Mouse (Mus musculus): ENCODE measurements around the gene Stat6.

DNA sequence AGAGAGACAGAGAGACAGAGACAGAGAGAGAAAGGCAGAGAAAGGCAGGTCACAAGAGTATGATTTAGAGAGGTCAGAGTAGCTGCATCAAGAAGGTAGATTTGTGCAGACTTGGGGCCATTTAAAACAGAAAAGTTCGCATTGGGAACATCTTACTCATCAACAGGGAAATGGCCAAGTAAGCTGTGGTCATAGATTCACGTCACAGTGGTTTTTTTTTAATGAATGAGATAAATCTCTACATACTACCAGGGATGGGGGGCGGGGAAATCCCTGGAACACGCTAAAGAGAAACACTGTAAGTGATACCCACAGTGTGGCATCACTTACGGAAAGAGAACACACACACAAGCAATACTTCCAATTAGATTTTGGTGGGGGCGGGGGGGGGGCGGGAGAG is 35.7 kb upstream of the Stat6 start:
- TF ChIP-seq CTCF (IDR thresholded peaks at IDR 0.05; ENCODE audit: low read depth, low read length) (no peak), POLR2A (IDR thresholded peaks at IDR 0.05; ENCODE audit: extremely low read depth, insufficient read depth, low read length) (no peak)
